Mouse (Mus musculus) stomach, embryonic 16.5 days (tissue): Measurements from ENCODE around the gene Skint6. TPM values are rescaled to one million over a fixed set of nuclear protein-coding genes. Genes with fewer than 3 reads are reported as not detected.
"Not testable (repeated sequence)": the region's sequence is repeated elsewhere in the genome, so short reads cannot be mapped to it uniquely, and the experiment has no call there.

Experiments
- ATAC-seq: fragments of 200-750 bp; cut with Nextera tagmentation; 2 replicates; pipeline ENCODE4 v1.8.0; 2017; ENCODE audit warnings: moderate number of reproducible peaks, moderate TSS enrichment; ENCODE audit not compliant: insufficient read depth, low FRiP score
- H3K27ac ChIP-seq: fragments of 300-500 bp; sonication (generic); 2 replicates; pipeline ENCODE4 v1.5.1; 2014; ENCODE audit warnings: low read length
- H3K27me3 ChIP-seq: fragments of 300-500 bp; sonication (generic); 2 replicates; pipeline ENCODE4 v1.6.1; 2014; ENCODE audit warnings: low read length, control low read depth, mixed read lengths; ENCODE audit not compliant: control insufficient read depth, insufficient read depth
- H3K36me3 ChIP-seq: fragments of 300-500 bp; sonication (generic); 2 replicates; pipeline ENCODE4 v1.6.1; 2014; ENCODE audit warnings: low read length; ENCODE audit not compliant: control insufficient read depth, insufficient read depth
- H3K4me1 ChIP-seq: fragments of 300-500 bp; sonication (generic); 2 replicates; pipeline ENCODE4 v1.6.1; 2014; ENCODE audit warnings: low read length, control low read depth, mixed read lengths; ENCODE audit not compliant: control insufficient read depth, insufficient read depth
- H3K4me2 ChIP-seq: fragments of 300-500 bp; sonication (generic); 2 replicates; pipeline ENCODE4 v1.6.1; 2014; ENCODE audit warnings: low read depth, low read length, mixed read lengths
- H3K4me3 ChIP-seq: fragments of 300-500 bp; sonication (generic); replicated peaks from 2 replicates; pipeline ENCODE4 v1.5.1; 2014; ENCODE audit warnings: mild to moderate bottlenecking, low read length
- H3K9ac ChIP-seq: fragments of 300-500 bp; sonication (generic); 2 replicates; pipeline ENCODE4 v1.6.1; 2014; ENCODE audit warnings: low read length
- H3K9me3 ChIP-seq: fragments of 300-500 bp; sonication (generic); replicated peaks from 2 replicates; pipeline ENCODE4 v1.6.1; 2016; ENCODE audit warnings: low read length, control low read depth; ENCODE audit not compliant: control insufficient read depth
- WGBS: fragments of 180-500 bp; shearing (Covaris S2); extraction: QIAGEN DNeasy Blood & Tissue Kit; methylation state at CpG from one replicate; pipeline ENCODE4 v1.1.7; 2014; 5-methylcytosine and 5-hydroxymethylcytosine counted together
- polyA plus RNA-seq: library from polyadenylated mRNA; unstranded; fragments of >200 nt; fragmentation: Nextera tagmentation; extraction: Ambion mirVana; gene quantifications from 2 replicates; pipeline ENCODE4 v1.2.1, GENCODE M21; 2015

Gene Skint6
- 0.44 and 0.50 TPM in 2 replicates for polyA plus RNA-seq

- H3K4me1 ChIP-seq, result no peaks in the 10 kb centered on the region
- H3K27me3 ChIP-seq, result no peaks in the 10 kb centered on the region
- no peak within 1 kb of the TSS for H3K4me3 ChIP-seq
- no peaks in the 10 kb centered on the region for H3K36me3 ChIP-seq
- H3K9ac ChIP-seq, result no peak within 1 kb of the TSS
- H3K27ac ChIP-seq, result no peak within 1 kb of the TSS
- WGBS, result 47% methylated on average over 2 of the region's 2 CpGs
- no peak for ATAC-seq
- no peaks in the 10 kb centered on the region for H3K9me3 ChIP-seq
- no peak within 1 kb of the TSS for H3K4me2 ChIP-seq
Observed at GRCm38 (mm10) chr4:113286873-113287272, at the start of gene Skint6. Gene Skint6 (minus strand): TSS chr4:113286973.

DNA sequence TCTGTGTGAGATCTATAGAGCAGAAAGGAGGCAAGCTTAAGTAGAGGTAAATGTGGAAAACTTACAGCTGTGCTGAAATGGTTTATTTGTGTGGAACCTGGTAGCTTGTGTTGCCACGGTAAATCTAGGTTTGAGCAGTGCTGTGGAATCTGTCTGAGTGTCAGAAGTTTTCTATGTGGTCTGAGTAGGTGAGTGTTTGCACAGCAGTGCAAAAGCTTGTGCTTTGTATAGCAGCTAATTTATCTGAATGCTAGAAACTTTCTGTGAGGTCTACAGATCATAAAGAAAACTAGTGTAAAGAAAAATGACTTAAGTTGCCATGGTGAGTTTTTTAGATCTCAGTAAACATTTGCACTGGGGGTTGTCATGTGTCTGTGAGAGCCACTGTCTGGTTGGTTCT lies 34.1 kb upstream of the Skint6 start:
- H3K4me1 ChIP-seq, result no peaks in the 10 kb centered on the region
- ATAC-seq, result 0 out of 2 replicates have a peak, but pooled peaks have one; percentile 58
- H3K9ac ChIP-seq, result no peak overlapping the region
- 0 out of 2 replicates have a peak, but pooled peaks cover 2% of the 10 kb centered on the region for H3K9me3 ChIP-seq
- peak overlapping the region; percentile 27; the same call in 1 of the 2 replicates for H3K27ac ChIP-seq
- H3K36me3 ChIP-seq, result no peaks in the 10 kb centered on the region
- H3K4me2 ChIP-seq, result no peak overlapping the region
- H3K27me3 ChIP-seq, result no peaks in the 10 kb centered on the region
- WGBS, result 61% methylated on average over 1 of the region's 1 CpGs
- H3K4me3 ChIP-seq, result no peak overlapping the region

DNA sequence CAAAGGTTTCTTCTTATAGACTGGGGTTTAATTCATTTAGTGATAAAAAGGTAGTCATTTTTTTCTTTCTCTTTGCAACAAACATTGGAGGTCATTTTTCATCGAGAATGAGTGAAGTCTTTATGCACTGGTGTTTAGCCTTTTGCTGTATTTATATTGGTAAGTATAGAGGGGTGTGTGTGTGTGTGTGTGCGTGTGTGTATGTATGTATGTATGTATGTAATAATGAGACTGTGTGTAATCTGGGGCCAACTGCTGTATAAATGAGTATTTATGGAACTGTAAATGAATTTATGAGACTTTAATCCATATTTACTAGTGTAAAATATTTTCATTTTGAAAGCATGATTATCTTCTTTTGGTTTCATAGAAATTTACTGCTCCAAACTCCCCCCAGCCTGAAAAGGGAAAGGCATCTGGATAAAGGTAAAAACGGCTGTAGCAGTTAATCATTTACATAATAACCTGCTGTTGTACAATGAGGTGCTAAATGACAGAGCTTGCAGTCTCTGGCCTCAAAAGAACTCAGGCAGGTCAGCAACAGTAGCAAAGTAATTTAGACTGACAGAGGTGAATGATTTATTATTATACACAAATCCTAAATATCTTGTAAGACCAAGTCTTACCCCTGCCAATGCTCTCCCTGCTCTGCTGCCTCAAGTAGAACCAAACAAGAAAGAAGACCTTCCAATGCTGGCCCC lies 15.2 kb upstream of the Skint6 start:
- Histone ChIP-seq H3K4me3 (no peak overlapping the region), H3K27ac (no peak overlapping the region), H3K4me1 (no peaks in the 10 kb centered on the region), H3K4me2 (no peak overlapping the region), H3K36me3 (no peaks in the 10 kb centered on the region), H3K9me3 (no peaks in the 10 kb centered on the region), H3K9ac (no peak overlapping the region), H3K27me3 (no peaks in the 10 kb centered on the region)
- peak; percentile 40; the same call in 1 of the 2 replicates for ATAC-seq
- 50% methylated on average over 3 of the region's 3 CpGs for WGBS

- no peaks in the 10 kb centered on the region for H3K27me3 ChIP-seq
- H3K36me3 ChIP-seq, result no peaks in the 10 kb centered on the region
- no peak overlapping the region for H3K4me3 ChIP-seq
- no peak overlapping the region for H3K4me2 ChIP-seq
- no peak overlapping the region for H3K27ac ChIP-seq
- 55% methylated on average over 1 of the region's 1 CpGs for WGBS
- H3K9me3 ChIP-seq, result no peaks in the 10 kb centered on the region; the same call in 1 of the 2 replicates
- ATAC-seq, result no peak
- no peak overlapping the region for H3K9ac ChIP-seq
- H3K4me1 ChIP-seq, result no peaks in the 10 kb centered on the region
Observed at GRCm38 (mm10) chr4:113263363-113264060, 23.3 kb downstream of the Skint6 start.

- H3K27me3 ChIP-seq, result no peaks in the 10 kb centered on the region
- no peaks in the 10 kb centered on the region for H3K4me1 ChIP-seq
- no peak overlapping the region for H3K4me2 ChIP-seq
- H3K27ac ChIP-seq, result no peak overlapping the region
- no peak overlapping the region for H3K9ac ChIP-seq
- H3K4me3 ChIP-seq, result no peak overlapping the region
- no peak for ATAC-seq
- 0 out of 2 replicates have a peak, but pooled peaks cover 4% of the 10 kb centered on the region for H3K9me3 ChIP-seq
- no peaks in the 10 kb centered on the region for H3K36me3 ChIP-seq
Observed at GRCm38 (mm10) chr4:113245808-113246207, 41.0 kb downstream of the Skint6 start.

DNA sequence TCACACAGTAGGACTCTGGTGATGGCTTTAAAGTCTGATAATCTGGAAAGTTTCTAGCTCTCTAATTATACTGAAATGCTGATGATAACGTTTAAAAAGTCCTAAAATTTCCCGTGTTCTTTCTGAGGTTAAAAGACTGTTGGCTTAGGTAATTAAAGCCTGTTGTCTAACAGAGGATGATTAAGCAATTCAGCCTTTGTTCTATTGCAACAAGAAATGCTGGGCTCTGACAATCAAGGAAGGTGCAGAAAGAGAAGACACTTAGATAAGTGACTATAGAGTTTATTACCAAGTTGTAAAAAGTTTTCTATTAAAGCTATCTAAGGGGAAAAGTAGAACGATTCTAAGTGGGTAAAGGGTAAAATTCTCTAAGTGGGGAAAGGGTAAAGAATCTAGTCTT lies 219.2 kb downstream of the Skint6 start:
- Histone ChIP-seq H3K4me2 (no peak overlapping the region), H3K4me3 (no peak overlapping the region), H3K36me3 (no peaks in the 10 kb centered on the region), H3K4me1 (no peaks in the 10 kb centered on the region), H3K27me3 (no peaks in the 10 kb centered on the region), H3K9me3 (no peaks in the 10 kb centered on the region), H3K27ac (no peak overlapping the region), H3K9ac (no peak overlapping the region)
- no peak for ATAC-seq
- WGBS, result 62% methylated on average over 3 of the region's 3 CpGs

- H3K4me1 ChIP-seq, H3K27ac ChIP-seq, H3K4me2 ChIP-seq, ATAC-seq, H3K9me3 ChIP-seq, H3K27me3 ChIP-seq, H3K36me3 ChIP-seq, H3K9ac ChIP-seq, H3K4me3 ChIP-seq: not testable (repeated sequence)
- 30% methylated on average over 21 of the region's 22 CpGs for WGBS
Observed at GRCm38 (mm10) chr4:112979160-112979559, 307.6 kb downstream of the Skint6 start.

DNA sequence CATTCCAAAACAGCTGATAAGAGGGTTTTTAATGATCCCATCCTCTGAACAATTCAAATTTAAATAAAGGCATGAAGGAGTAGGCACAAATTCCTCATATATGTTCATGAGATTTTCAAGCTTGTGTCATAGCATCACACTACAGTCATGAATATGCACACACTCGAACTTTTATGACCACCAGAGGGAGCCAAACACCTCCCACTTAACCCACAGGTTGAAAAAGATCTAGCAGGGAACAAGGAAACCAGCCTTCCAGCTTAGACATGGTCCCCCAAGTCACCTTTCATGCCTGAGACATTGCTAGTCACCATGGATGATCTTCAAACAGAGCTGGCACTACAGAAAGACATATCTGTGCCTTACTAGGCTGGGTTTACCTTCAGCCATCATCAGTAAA lies 496.1 kb downstream of the Skint6 start:
- ATAC-seq, result no peak
- Histone ChIP-seq H3K4me1 (no peaks in the 10 kb centered on the region), H3K9ac (no peak overlapping the region), H3K36me3 (no peaks in the 10 kb centered on the region), H3K9me3 (no peaks in the 10 kb centered on the region), H3K4me3 (no peak overlapping the region), H3K27me3 (no peaks in the 10 kb centered on the region), H3K27ac (no peak overlapping the region), H3K4me2 (no peak overlapping the region)
- WGBS, result 0% methylated on average over 1 of the region's 1 CpGs

DNA sequence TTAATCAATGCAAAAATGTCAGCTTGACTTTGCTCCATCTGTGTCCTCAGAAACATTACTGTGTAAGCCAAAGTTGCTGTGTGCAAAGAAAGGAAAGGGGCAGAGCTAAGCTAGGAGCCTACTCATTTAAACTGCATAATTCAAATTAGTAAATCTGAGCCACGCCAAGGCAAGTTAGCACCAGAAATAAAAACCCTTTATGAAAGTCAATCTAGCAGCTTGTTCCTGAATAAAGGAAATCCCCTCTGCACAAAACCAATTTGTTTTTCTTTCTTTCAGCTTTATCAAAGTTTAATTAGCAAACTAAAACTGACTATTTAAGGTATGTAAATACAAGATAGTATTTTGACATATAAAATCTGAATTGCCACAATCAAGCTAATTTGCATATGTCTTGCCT lies 512.0 kb downstream of the Skint6 start, which contains the start of gene Skint10:
Skint10 (minus strand) TSS at position 101 of the 400 bp plus-strand sequence.
- no peak within 1 kb of the TSS for H3K4me2 ChIP-seq
- H3K4me3 ChIP-seq, result no peak within 1 kb of the TSS
- H3K27ac ChIP-seq, result no peak within 1 kb of the TSS
- H3K27me3 ChIP-seq, result no peaks in the 10 kb centered on the region
- H3K36me3 ChIP-seq, result no peaks in the 10 kb centered on the region
- WGBS, result 83% methylated on average over 1 of the region's 1 CpGs
- no peaks in the 10 kb centered on the region for H3K4me1 ChIP-seq
- no peaks in the 10 kb centered on the region for H3K9me3 ChIP-seq
- no peak for ATAC-seq
- no peak within 1 kb of the TSS for H3K9ac ChIP-seq
